Mouse (Mus musculus) limb, embryonic 10.5 days (tissue): ENCODE measurements at regions not wholly inside any gene's neighbourhood (a gene's known extent, or its start where the extent isn't known, plus 50 kb on each side); places are given as distances from the start of the nearest gene placed in this dataset.
"Not testable (repeated sequence)": the region's sequence is repeated elsewhere in the genome, so short reads cannot be mapped to it uniquely, and the experiment has no call there.

Experiments used
- DNase-seq: peaks from one replicate; pipeline ENCODE4 v3.0.0-alpha.2; 2017; ENCODE audit warnings: low spot score
- H3K27ac ChIP-seq: fragments of 300-500 bp; sonication (generic); 2 replicates; pipeline ENCODE4 v1.5.1; 2016; ENCODE audit warnings: mild to moderate bottlenecking
- H3K27me3 ChIP-seq: fragments of 300-500 bp; sonication (generic); 2 replicates; pipeline ENCODE4 v1.6.1; 2016; ENCODE audit warnings: low read depth, mild to moderate bottlenecking; ENCODE audit not compliant: poor library complexity, severe bottlenecking
- H3K36me3 ChIP-seq: fragments of 300-500 bp; sonication (generic); 2 replicates; pipeline ENCODE4 v1.6.1; 2016; ENCODE audit warnings: mild to moderate bottlenecking, moderate library complexity
- H3K4me1 ChIP-seq: fragments of 300-500 bp; sonication (generic); 2 replicates; pipeline ENCODE4 v1.6.1; 2016
- H3K4me3 ChIP-seq: fragments of 300-500 bp; sonication (generic); 2 replicates; pipeline ENCODE4 v1.5.1; 2016; ENCODE audit warnings: mild to moderate bottlenecking, moderate library complexity
- H3K9me3 ChIP-seq: fragments of 300-500 bp; sonication (generic); replicated peaks from 2 replicates; pipeline ENCODE4 v1.6.1; 2016; ENCODE audit warnings: mild to moderate bottlenecking
- WGBS: fragments of 180-500 bp; shearing (Covaris S2); methylation state at CpG from one replicate; pipeline ENCODE4 v1.1.7; 2016; 5-methylcytosine and 5-hydroxymethylcytosine counted together

- Histone ChIP-seq H3K27me3 (no peaks in the 10 kb centered on the region), H3K4me3 (no peak overlapping the region), H3K36me3 (no peaks in the 10 kb centered on the region), H3K27ac (no peak overlapping the region), H3K9me3 (no peaks in the 10 kb centered on the region), H3K4me1 (no peaks in the 10 kb centered on the region)
- WGBS: 77% methylated on average over 7 of the region's 7 CpGs
- DNase-seq: no peak
Measured at GRCm38 (mm10) chr16:76958597-76959392, 54.7 kb upstream of the Usp25 start.

DNA sequence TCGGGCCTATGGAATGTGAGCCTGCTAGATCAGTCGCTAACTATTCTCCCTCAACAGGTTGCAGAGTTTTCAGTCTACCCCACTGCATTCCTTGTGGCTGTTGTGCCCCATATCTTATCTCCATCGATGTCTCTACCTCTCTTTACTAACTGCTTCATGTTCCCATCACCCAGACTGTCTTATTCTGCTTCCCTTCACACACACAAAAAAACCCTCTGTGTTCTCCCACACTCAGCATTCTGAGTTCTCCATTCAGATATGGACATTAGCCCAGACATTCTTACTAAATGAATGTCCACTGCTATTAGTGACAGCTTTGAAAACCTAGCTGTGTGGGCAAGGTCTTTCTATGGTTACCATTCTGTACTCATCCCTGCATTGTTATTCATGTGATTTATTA is 56.0 kb upstream of the Usp25 start:
- no peaks in the 10 kb centered on the region for H3K4me1 ChIP-seq
- no peak for DNase-seq
- no peak overlapping the region for H3K27ac ChIP-seq
- no peaks in the 10 kb centered on the region for H3K27me3 ChIP-seq
- no peaks in the 10 kb centered on the region for H3K9me3 ChIP-seq
- 69% methylated on average over 3 of the region's 3 CpGs for WGBS
- H3K36me3 ChIP-seq: no peaks in the 10 kb centered on the region
- no peak overlapping the region for H3K4me3 ChIP-seq

DNA sequence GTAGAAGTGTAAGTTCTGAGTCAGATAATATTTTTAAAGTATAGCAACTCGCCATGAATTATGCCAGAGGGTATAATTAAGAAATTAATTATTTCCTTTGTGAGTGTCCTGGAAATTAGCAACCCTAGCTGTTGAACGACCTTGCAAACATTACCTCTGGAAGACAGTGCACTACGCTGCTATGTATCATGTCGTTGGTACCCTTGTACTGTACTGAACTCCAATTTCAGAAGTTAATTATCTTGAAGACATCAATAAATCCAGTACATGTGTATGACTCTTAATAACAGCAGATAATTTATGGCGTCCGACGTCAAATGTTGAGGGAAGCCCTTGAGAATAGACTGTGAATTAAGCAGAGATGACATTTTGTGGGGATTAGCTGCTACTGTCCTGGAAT is 56.4 kb upstream of the Usp25 start:
- H3K36me3 ChIP-seq: no peaks in the 10 kb centered on the region
- 85% methylated on average over 7 of the region's 7 CpGs for WGBS

GRCm38 (mm10) chr16:76950836-76951486 is 62.5 kb upstream of the Usp25 start:
- no peak for DNase-seq
- H3K4me1 ChIP-seq: peaks cover 7% of the 10 kb centered on the region; the same call in 1 of the 2 replicates
- no peak overlapping the region for H3K27ac ChIP-seq
- no peaks in the 10 kb centered on the region for H3K36me3 ChIP-seq
- no peaks in the 10 kb centered on the region for H3K9me3 ChIP-seq
- 91% methylated on average over 10 of the region's 10 CpGs for WGBS
- no peaks in the 10 kb centered on the region for H3K27me3 ChIP-seq
- no peak overlapping the region for H3K4me3 ChIP-seq

More for the DNA sequence above, 56.4 kb upstream of the Usp25 start:
- DNase-seq: no peak
- Histone ChIP-seq H3K4me3 (no peak overlapping the region), H3K9me3 (no peaks in the 10 kb centered on the region), H3K27ac (no peak overlapping the region), H3K27me3 (no peaks in the 10 kb centered on the region), H3K4me1 (no peaks in the 10 kb centered on the region)

GRCm38 (mm10) chr16:76947011-76947410 is 66.5 kb upstream of the Usp25 start:
- peaks cover 7% of the 10 kb centered on the region; the same call in 1 of the 2 replicates for H3K4me1 ChIP-seq
- no peak overlapping the region for H3K27ac ChIP-seq
- H3K4me3 ChIP-seq: no peak overlapping the region
- 79% methylated on average over 5 of the region's 5 CpGs for WGBS
- DNase-seq: no peak
- no peaks in the 10 kb centered on the region for H3K36me3 ChIP-seq
- no peaks in the 10 kb centered on the region for H3K9me3 ChIP-seq
- H3K27me3 ChIP-seq: no peaks in the 10 kb centered on the region

DNA sequence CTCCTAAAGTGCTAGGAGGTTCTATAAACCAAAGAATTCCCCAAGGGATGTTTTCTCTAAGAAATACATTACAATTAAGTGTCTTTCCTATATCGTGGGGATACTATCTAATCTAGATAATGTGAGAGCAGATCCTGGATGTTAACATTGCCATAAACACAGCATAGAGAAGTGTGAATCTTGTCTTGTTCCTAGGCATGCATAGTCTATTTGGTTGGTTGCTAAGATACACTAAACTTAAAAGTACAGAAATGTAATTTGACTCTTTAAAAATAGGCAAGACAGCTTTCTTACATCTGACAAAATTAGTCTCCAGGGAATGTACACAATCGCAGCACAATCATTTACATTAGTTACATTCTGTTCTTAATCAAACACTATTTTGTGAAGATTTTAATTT is 75.4 kb upstream of the Usp25 start:
- no peaks in the 10 kb centered on the region for H3K36me3 ChIP-seq
- WGBS: 80% methylated on average over 2 of the region's 2 CpGs
- no peak overlapping the region for H3K4me3 ChIP-seq
- DNase-seq: no peak
- H3K9me3 ChIP-seq: no peaks in the 10 kb centered on the region
- H3K27me3 ChIP-seq: no peaks in the 10 kb centered on the region
- H3K27ac ChIP-seq: no peak overlapping the region
- H3K4me1 ChIP-seq: no peaks in the 10 kb centered on the region

DNA sequence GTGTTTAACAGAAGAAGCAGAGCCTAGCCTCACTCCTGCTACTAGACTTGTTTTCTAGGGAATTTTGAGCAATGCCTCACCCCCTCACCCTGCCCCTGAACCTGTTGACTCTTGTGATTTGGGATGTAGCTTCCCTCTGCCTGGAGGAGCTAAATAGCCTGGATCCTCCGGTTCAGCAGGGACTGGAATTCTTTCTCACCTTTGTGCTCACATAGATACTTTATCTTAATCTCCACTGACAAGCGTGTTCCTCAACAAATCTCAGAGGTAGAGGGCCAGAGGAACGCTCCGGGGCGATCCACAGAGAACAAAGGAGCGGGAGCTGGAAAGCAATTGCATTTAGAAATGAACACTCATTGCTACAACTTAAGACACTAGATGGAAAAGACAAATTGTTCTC is 85.6 kb upstream of the Usp25 start:
- Histone ChIP-seq H3K36me3 (no peaks in the 10 kb centered on the region), H3K4me3 (no peak overlapping the region), H3K27ac (no peak overlapping the region), H3K9me3 (no peaks in the 10 kb centered on the region), H3K4me1 (no peaks in the 10 kb centered on the region), H3K27me3 (no peaks in the 10 kb centered on the region)
- WGBS: 76% methylated on average over 6 of the region's 6 CpGs
- DNase-seq: no peak

GRCm38 (mm10) chr16:76920137-76920536 is 93.4 kb upstream of the Usp25 start:
- not testable (repeated sequence) for H3K4me1 ChIP-seq, H3K4me3 ChIP-seq, H3K27ac ChIP-seq, H3K27me3 ChIP-seq, H3K36me3 ChIP-seq, H3K9me3 ChIP-seq, DNase-seq
- 93% methylated on average over 11 of the region's 11 CpGs for WGBS

- WGBS: 86% methylated on average over 2 of the region's 2 CpGs
- no peaks in the 10 kb centered on the region for H3K9me3 ChIP-seq
- DNase-seq: no peak
Measured at GRCm38 (mm10) chr16:76918598-76918997, 94.9 kb upstream of the Usp25 start.

GRCm38 (mm10) chr16:76914311-76914710 is 99.2 kb upstream of the Usp25 start:
- Histone ChIP-seq H3K4me3 (no peak overlapping the region), H3K9me3 (no peaks in the 10 kb centered on the region), H3K4me1 (no peaks in the 10 kb centered on the region), H3K27ac (no peak overlapping the region), H3K36me3 (no peaks in the 10 kb centered on the region), H3K27me3 (no peaks in the 10 kb centered on the region)
- DNase-seq: no peak
- 77% methylated on average over 1 of the region's 1 CpGs for WGBS

More at GRCm38 (mm10) chr16:76918598-76918997, 94.9 kb upstream of the Usp25 start:
- Histone ChIP-seq H3K4me3 (no peak overlapping the region), H3K4me1 (no peaks in the 10 kb centered on the region), H3K36me3 (no peaks in the 10 kb centered on the region), H3K27me3 (no peaks in the 10 kb centered on the region), H3K27ac (no peak overlapping the region)

- no peak overlapping the region for H3K4me3 ChIP-seq
- 89% methylated on average over 11 of the region's 11 CpGs for WGBS
- no peak overlapping the region for H3K27ac ChIP-seq
- H3K4me1 ChIP-seq: no peaks in the 10 kb centered on the region
- no peaks in the 10 kb centered on the region for H3K36me3 ChIP-seq
- DNase-seq: no peak
- H3K9me3 ChIP-seq: no peaks in the 10 kb centered on the region
- no peaks in the 10 kb centered on the region for H3K27me3 ChIP-seq
Measured at GRCm38 (mm10) chr16:76905205-76905996, 108.1 kb upstream of the Usp25 start.

DNA sequence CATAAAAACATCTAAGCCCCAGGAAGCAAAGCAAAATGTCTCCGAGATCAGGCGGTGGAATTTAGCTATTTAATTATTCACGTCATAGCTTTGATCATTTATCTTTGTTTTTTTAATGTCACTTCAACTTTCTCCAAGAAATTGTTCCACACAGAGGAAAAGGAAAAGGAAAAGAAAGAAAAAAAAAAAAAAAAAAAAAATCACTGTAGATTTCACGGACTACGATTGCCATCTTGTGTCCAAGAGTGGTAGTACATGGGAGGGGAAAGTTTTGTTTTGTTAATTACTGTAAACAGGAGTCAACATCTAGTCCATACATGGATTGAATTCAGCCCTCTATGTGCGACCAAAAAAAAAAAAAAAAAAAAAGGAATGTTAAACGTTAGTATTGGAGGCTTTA is 114.4 kb upstream of the Usp25 start:
- Histone ChIP-seq H3K4me3 (no peak overlapping the region), H3K27me3 (no peaks in the 10 kb centered on the region), H3K4me1 (peaks cover 22% of the 10 kb centered on the region), H3K9me3 (no peaks in the 10 kb centered on the region), H3K27ac (no peak overlapping the region), H3K36me3 (no peaks in the 10 kb centered on the region)
- 23% methylated on average over 7 of the region's 7 CpGs for WGBS
- no peak for DNase-seq

DNA sequence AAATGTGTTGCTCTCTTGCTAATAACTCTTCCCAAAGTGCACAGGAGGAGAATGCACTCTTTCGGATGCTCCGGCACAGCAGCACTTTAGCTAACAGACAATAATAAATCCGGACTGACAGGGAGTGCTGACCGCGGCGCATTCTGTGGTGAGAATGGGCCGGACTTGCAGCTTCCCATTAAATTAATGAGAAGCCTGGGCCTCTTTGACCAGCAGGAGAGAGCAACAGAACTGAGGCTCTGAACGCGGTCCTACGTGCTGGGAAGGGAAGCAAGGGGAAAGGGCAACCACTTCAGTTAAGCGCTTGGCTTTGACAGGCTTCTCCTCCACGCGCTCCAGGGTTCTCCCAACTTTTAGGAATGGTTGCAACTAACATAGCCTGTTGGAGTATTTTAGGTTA is 117.2 kb upstream of the Usp25 start:
- DNase-seq: peak; percentile 45
- Histone ChIP-seq H3K36me3 (no peaks in the 10 kb centered on the region), H3K9me3 (no peaks in the 10 kb centered on the region), H3K27me3 (no peaks in the 10 kb centered on the region), H3K4me1 (peaks cover 22% of the 10 kb centered on the region), H3K4me3 (no peak overlapping the region), H3K27ac (no peak overlapping the region)
- WGBS: 19% methylated on average over 13 of the region's 13 CpGs
